Comparison of ENCODE assay signal across 27 mouse cellular contexts in genomic region chr2:172860104-172860503, GRCm38 (mm10).
DNase-seq lines count a peak whose midpoint lies in the region; ATAC-seq lines count a peak whose summit lies in the region.
"Had no signal": no experiment of that assay in that cellular context is flagged by ENCODE, and none has a peak within 500 bp of the region (broad histone marks: within the 10 kb centered on the region; RNA-seq: fewer than 3 reads in every experiment).

No protein-coding gene starts in this region.

- no peaks in the 10 kb centered on the region for H3K36me3 ChIP-seq in hindbrain, embryonic 13.5 days
- H3K36me3 ChIP-seq: intestine, embryonic 15.5 days; limb, embryonic 13.5 days; liver, embryonic 12.5 days had no signal

- H3K27me3 ChIP-seq in hindbrain, embryonic 13.5 days, result peaks cover 11% of the 10 kb centered on the region; the same call in 1 of the 2 replicates
- H3K27me3 ChIP-seq: intestine, embryonic 15.5 days had no signal

- H3K4me1 ChIP-seq in hindbrain, embryonic 13.5 days (replicated peaks), result peaks cover 11% of the 10 kb centered on the region

- H3K4me2 ChIP-seq in hindbrain, embryonic 13.5 days, result no peak overlapping the region
- H3K4me2 ChIP-seq: intestine, embryonic 15.5 days; limb, embryonic 13.5 days; liver, embryonic 12.5 days; midbrain, embryonic 11.5 days had no signal

- ATAC-seq in hindbrain, embryonic 13.5 days (ENCODE audit: low FRiP score), result no peak
- ATAC-seq: forebrain, embryonic 16.5 days; hindbrain, postnatal 0 days; intestine, embryonic 15.5 days; liver, embryonic 12.5 days; liver, postnatal 0 days; midbrain, embryonic 16.5 days had no signal

- no peak overlapping the region for H3K9ac ChIP-seq in hindbrain, embryonic 13.5 days
- H3K9ac ChIP-seq: intestine, embryonic 15.5 days; limb, embryonic 13.5 days; liver, embryonic 12.5 days; liver, postnatal 0 days had no signal

- 87% methylated on average over 7 of the region's 7 CpGs for whole genome bisulfite sequencing in hindbrain, embryonic 13.5 days

- peak; percentile 89 to 90 for DNase-seq in adrenal gland, adult (ENCODE audit: inconsistent age in 2 of 2, low spot score in 1 of 2)
- no peak for DNase-seq in adrenal gland, postnatal 4 days (ENCODE audit: low spot score in 2 of 2)
- DNase-seq in ovary, adult 18-20 months (ENCODE audit: low spot score), result peak; percentile 73
- DNase-seq in ovary, postnatal 10 days (ENCODE audit: low spot score), result no peak
- DNase-seq in adrenal gland, postnatal 25 days, result peak; percentile 66
- DNase-seq in right cerebral cortex, postnatal 25 days, result no peak
- DNase-seq: cerebellum, adult 2 months; cerebellum, postnatal 14 days; gastrocnemius, adult 2 months; heart, postnatal 14 days; kidney, adult 2 months; kidney, postnatal 36 days; liver, postnatal 0 days; lung, postnatal 36 days; right cerebral cortex, postnatal 4 days; thymus, postnatal 14 days had no signal

- H3K27ac ChIP-seq in hindbrain, embryonic 13.5 days, result no peak overlapping the region
- H3K27ac ChIP-seq: gastrocnemius, adult 2 months; hindbrain, postnatal 0 days; intestine, embryonic 15.5 days; layer of hippocampus, adult 2 months; left cerebral cortex, adult 2 months; limb, embryonic 13.5 days; liver, embryonic 12.5 days had no signal

- H3K4me3 ChIP-seq in hindbrain, embryonic 13.5 days, result no peak overlapping the region
- H3K4me3 ChIP-seq: erythroblast, embryonic 14.5 days; gastrocnemius, adult 2 months; intestine, embryonic 15.5 days; layer of hippocampus, adult 2 months; left cerebral cortex, adult 2 months; limb, embryonic 13.5 days; liver, embryonic 12.5 days had no signal

- peaks cover 3% of the 10 kb centered on the region; the same call in 1 of the 2 replicates for H3K9me3 ChIP-seq in hindbrain, embryonic 13.5 days
- H3K9me3 ChIP-seq: intestine, embryonic 15.5 days; liver, embryonic 12.5 days had no signal

Comparison
In these comparisons a context has a peak if more than half of its experiments do, and no peak if none do; other contexts are left out.
1. DNase-seq: peak in adrenal gland, adult (2 of 2), ovary, adult 18-20 months (single experiment) and adrenal gland, postnatal 25 days (single experiment); none in adrenal gland, postnatal 4 days (0 of 2), ovary, postnatal 10 days (single experiment) and right cerebral cortex, postnatal 25 days (single experiment).